Mouse (Mus musculus): ENCODE measurements around the gene Zfp282. TPM values are rescaled to one million over a fixed set of nuclear protein-coding genes. Genes with fewer than 3 reads are reported as not detected.

Gene Zfp282
- total RNA-seq, 2 experiments from 2014 or later = 10.1 to 10.4 TPM

Other genes with a start within 250 kb of the Zfp282 start
- 10 to 100 TPM; 65.1 to 69.8 TPM for gene Pdia4, start 63.8 kb upstream of the Zfp282 start, total RNA-seq (2021)
- 1 to 10 TPM; 1.1 to 1.7 TPM for gene Zfp786, start 46.3 kb upstream of the Zfp282 start, total RNA-seq (2021)
- 1 to 10 TPM; 7.4 to 7.7 TPM for gene Zfp398, start 41.5 kb upstream of the Zfp282 start, total RNA-seq (2021)
- 10 to 100 TPM; 12.1 TPM for gene Zfp212, start 43.3 kb downstream of the Zfp282 start, total RNA-seq (2021)
- 1 to 10 TPM; 1.5 to 2.2 TPM for gene Zfp956, start 76.2 kb downstream of the Zfp282 start, total RNA-seq (2021)
- 10 to 100 TPM; 19.7 to 21.0 TPM for gene Zfp777, start 171.7 kb downstream of the Zfp282 start, total RNA-seq (2021)
- gene Zfp746, start 209.4 kb downstream of the Zfp282 start, total RNA-seq (2021) = 10 to 100 TPM; 19.2 to 21.1 TPM